Mouse (Mus musculus): ENCODE data around the gene Trpm1. TPM values are rescaled to one million over a fixed set of nuclear protein-coding genes. Genes with fewer than 3 reads are reported as not detected.
A peak's percentile ranks its signal among the peaks of the same experiment; 100 is the strongest.

Gene Trpm1
- total RNA-seq, 2 experiments from 2014 or later, result 0.27 TPM; not detected in 1

DNA sequence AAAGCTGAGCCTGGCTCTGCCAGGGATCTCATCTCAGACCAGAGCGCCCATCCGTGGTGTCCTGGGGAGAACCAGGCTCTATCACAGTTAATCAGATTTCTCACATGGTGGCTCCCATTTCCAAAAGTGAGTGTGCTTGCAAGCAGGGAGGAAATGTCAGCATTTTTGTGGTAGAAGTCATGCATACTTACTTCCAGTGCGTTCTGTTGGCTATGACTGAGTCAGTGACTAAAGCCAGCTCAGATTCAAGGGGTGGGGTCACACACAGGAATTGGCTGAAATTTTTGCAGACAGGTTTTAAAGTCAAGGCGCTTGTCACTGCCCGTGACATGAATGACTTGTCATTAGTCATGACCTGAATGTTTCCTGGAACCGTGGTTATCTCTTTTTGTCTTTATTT, 123.3 kb downstream of the Trpm1 start:
- peak; percentile 4 to 18 for DNase-seq
- intact Hi-C loops (cut with DNase I), result no loop called here

DNA sequence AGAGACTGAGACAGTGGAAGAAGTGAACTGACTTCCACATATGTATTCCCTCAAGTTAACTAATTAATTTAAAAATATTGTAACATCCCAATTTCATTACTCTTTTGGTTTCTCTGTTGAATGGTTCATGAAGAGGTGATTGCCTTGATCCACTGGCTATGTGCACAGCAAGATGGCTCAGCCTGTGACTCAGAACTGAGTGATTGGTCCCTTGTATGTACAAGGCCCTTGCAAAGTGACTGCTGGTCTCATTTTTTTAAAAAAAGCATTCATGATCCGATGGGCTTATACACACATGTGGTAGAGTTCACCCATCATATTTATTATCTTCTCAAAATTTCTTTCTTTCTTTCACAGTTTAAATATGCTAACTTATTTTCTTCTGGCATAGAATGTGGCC, 124.9 kb downstream of the Trpm1 start:
- DNase-seq, result no peak
- intact Hi-C loops (cut with DNase I), result no loop called here

GRCm38 (mm10) chr7:64279548-64279947, 125.9 kb downstream of the Trpm1 start:
- DNase-seq, result peak in 1 of 2 experiments; percentile 11
- intact Hi-C loops (cut with DNase I), result no loop called here

DNA sequence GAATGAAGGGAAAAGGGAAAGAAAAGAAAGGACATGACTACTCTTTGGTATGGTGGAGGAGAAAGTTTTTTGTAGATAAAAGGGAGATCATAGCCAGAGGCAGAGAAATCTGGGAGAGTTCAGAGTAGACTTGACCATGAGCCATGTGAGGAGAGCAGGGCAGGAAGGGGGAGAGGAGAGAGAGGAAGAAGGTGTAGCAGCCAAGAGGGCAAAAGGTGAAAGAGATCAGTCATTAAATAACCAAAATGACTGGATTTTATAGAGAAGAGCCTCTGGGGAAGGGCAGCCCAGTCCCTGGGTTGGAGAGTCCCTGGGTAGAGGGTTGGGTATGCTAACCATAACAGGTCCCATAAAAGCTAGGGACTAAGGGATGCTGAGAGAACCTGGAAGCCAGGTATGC, 132.9 kb downstream of the Trpm1 start:
- DNase-seq, result no peak
- intact Hi-C loops (cut with DNase I), result loop anchor here (5.0 kb wide), 4 partner anchors 86 to 349 kb away; partner anchors contain the start of genes Fan1, Klf13, Mcee and Mphosph10

DNA sequence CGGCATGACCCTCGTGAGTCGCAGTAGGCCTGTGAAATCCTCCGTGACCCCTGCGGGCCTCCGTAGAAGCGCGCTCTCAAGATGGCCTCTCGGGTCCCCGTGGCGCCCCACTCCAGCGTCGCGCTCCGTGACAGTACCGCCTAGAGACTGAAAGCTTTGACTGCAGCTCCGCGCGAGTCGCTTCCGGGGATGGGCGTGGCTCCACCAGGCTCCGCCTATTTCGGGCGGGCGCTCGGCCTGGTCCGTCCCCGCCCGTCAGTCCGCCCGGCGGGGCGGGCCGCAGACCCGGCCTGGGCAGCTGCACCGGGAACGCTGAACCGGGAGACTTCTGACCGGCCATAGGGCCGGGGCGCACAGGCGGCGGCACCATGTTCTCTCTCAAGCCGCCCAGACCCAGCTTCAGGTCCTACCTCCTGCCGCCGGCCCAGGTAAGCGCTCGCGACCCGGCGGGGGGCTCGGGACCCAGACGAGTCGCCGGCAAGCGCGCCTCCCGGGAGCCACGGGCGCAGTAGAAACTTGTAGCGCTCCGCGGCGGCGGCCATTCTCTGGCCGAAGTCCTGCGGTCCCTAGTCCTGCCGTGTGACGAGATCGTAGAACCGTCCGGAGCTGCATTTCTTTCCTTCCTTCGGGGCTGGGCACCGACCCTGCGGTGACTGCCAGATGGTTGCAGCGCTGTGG, 133.9 kb downstream of the Trpm1 start, which contains the start of gene Mtmr10:
Mtmr10 (plus strand) TSS at position 240 of the 678 bp plus-strand sequence.
- intact Hi-C loops (cut with DNase I), result loop anchor here (5.0 kb wide), 4 partner anchors 85 to 350 kb away; partner anchors contain the start of genes Fan1, Klf13, Mcee and Mphosph10
- peak; percentile 99 for DNase-seq

GRCm38 (mm10) chr7:64289416-64289815, 135.8 kb downstream of the Trpm1 start:
- intact Hi-C loops (cut with DNase I), result loop anchor here (5.0 kb wide), 4 partner anchors 83 to 352 kb away; partner anchors contain the start of genes Fan1, Klf13, Mcee and Mphosph10
- no peak for DNase-seq

- intact Hi-C loops (cut with DNase I), result no loop called here
- DNase-seq, result no peak
These were observed 136.8 kb downstream of the Trpm1 start for GRCm38 (mm10) chr7:64290431-64290830.

- intact Hi-C loops (cut with DNase I), result no loop called here
These were observed 138.1 kb downstream of the Trpm1 start for GRCm38 (mm10) chr7:64291722-64292121.

GRCm38 (mm10) chr7:64296286-64297010, 142.8 kb downstream of the Trpm1 start:
- no peak for DNase-seq
- intact Hi-C loops (cut with DNase I), result no loop called here

More at GRCm38 (mm10) chr7:64291722-64292121, 138.1 kb downstream of the Trpm1 start:
- DNase-seq, result no peak

DNA sequence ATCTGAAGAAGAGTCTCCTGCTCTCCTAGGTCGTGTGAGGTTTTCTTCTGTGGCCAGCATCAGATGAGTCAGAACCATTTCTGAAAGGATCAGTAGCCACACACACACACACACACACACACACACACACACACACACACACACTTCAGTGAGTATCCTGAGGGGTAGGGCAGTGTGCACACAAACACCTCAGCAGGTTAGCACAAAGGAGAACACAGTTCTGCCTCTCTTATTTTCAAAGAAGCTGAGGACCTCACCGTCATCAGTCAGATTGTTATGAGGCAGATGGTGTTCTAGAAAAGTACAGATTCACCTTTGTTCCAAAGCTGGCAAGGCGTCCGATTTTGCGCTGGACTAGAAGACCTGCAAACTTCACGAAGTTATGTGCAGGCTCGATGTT, 156.6 kb downstream of the Trpm1 start:
- no peak for DNase-seq
- intact Hi-C loops (cut with DNase I), result no loop called here

DNA sequence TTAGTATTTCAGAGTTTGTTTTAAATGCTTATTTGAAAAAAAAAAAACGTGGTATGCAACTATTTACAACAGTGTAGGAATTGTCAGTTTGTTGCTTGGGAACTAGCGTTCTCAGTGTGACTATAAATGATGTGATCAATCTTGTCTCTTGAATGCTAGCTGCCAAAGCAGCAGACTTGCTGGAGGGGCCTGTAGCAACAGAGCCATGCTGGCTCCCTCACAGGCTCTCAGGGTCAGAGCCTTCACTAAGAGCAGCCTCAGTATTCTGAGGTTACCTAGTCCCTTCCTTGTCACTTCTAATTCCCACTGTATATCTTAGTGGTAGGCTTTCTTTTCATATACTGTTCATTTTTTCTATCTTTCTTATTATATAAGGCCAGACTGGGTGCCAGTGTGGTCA, 157.1 kb downstream of the Trpm1 start:
- no peak for DNase-seq
- intact Hi-C loops (cut with DNase I), result no loop called here

DNA sequence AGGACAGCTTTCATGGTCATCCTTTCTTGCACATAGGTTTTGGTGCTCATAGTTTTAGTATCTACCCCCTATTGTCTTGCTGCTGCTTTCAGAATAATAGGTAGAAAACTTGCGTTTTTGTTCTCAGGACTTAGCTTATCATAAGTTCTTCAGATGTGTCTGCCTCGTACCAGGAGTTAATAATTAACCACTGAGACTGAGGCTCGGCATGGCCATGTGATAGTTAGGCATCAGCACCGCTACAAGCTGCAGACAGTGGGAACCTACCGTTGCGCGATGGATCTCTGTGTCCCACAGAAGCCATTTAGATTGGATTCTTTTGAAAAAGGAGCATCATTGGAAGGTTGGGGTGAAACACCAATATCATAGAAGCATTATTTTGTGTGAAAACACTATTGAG, 159.2 kb downstream of the Trpm1 start:
- intact Hi-C loops (cut with DNase I), result no loop called here
- DNase-seq, result no peak

Small RNA genes within 50 kb of the gene (microRNA-seq; reads per million reads assigned to microRNA genes)
- gene Mir211, result 8.5 to 13.9 reads per million in 2 experiments
- 0 reads per million in 2 experiments for gene Mir6416

Other genes with a start within 250 kb of the Trpm1 start
- not detected for gene E030018B13Rik, start 237.0 kb upstream of the Trpm1 start, total RNA-seq (2021)
- 10 to 100 TPM; 63.9 to 96.0 TPM for gene Klf13, start 214.9 kb upstream of the Trpm1 start, total RNA-seq (2021)
- 10 to 100 TPM; 13.2 to 13.5 TPM for gene Mtmr10, start 133.8 kb downstream of the Trpm1 start, total RNA-seq (2021)
- 1 to 10 TPM; 7.4 to 7.8 TPM for gene Fan1, start 220.3 kb downstream of the Trpm1 start, total RNA-seq (2021)
- 10 to 100 TPM; 14.1 to 14.9 TPM for gene Mphosph10, start 238.4 kb downstream of the Trpm1 start, total RNA-seq (2021)
- 100 to 1,000 TPM; 132 TPM for gene Mcee, start 238.8 kb downstream of the Trpm1 start, total RNA-seq (2021)